Mouse (Mus musculus) thymus, adult 2 months (tissue): ENCODE results near the gene Gramd1b. TPM values are rescaled to one million over a fixed set of nuclear protein-coding genes. Genes with fewer than 3 reads are reported as not detected.

ENCODE experiments used
- DNase-seq: peaks from one replicate; pipeline ENCODE4 v3.0.0; 2021
- H3K27ac ChIP-seq: fragments of 200-500 bp; 2 replicates; pipeline ENCODE4 v1.5.1; 2012; ENCODE audit warnings: low read length, control low read depth; ENCODE audit not compliant: control insufficient read depth, insufficient read depth
- H3K27me3 ChIP-seq: fragments of 200-500 bp; 2 replicates; pipeline ENCODE4 v1.6.1; 2012; ENCODE audit warnings: mild to moderate bottlenecking, low read length, moderate library complexity, mixed read lengths; ENCODE audit not compliant: control insufficient read depth, insufficient read depth
- H3K36me3 ChIP-seq: fragments of 200-500 bp; 2 replicates; pipeline ENCODE4 v1.6.1; 2012; ENCODE audit warnings: mild to moderate bottlenecking, low read length, moderate library complexity; ENCODE audit not compliant: control insufficient read depth, insufficient read depth
- H3K4me1 ChIP-seq: fragments of 200-500 bp; replicated peaks from 2 replicates; pipeline ENCODE4 v1.6.1; 2012; ENCODE audit warnings: low read length; ENCODE audit not compliant: control insufficient read depth, insufficient read depth
- H3K4me3 ChIP-seq: fragments of 200-500 bp; 2 replicates; pipeline ENCODE4 v1.5.1; 2012; ENCODE audit warnings: mild to moderate bottlenecking, low read length, control low read depth, moderate library complexity; ENCODE audit not compliant: control insufficient read depth, insufficient read depth
- CTCF ChIP-seq: fragments of 200-500 bp; IDR thresholded peaks from 2 replicates; pipeline ENCODE4 v1.5.1; 2012; ENCODE audit warnings: mild to moderate bottlenecking, control low read depth, low read length, moderate library complexity, borderline replicate concordance; ENCODE audit not compliant: control insufficient read depth, poor library complexity, insufficient read depth; ENCODE audit errors: extremely low read depth
- POLR2A ChIP-seq: fragments of 200-500 bp; IDR thresholded peaks from 2 replicates; pipeline ENCODE4 v1.6.1; 2012; ENCODE audit warnings: mild to moderate bottlenecking, low read length, control low read depth, moderate library complexity; ENCODE audit not compliant: control insufficient read depth, poor library complexity, insufficient read depth; ENCODE audit errors: extremely low read depth
- WGBS: fragments of 180-500 bp; shearing (Covaris S2); methylation state at CpG from one replicate; pipeline ENCODE4 v1.1.7; 2018; 5-methylcytosine and 5-hydroxymethylcytosine counted together
- polyA plus RNA-seq: library from polyadenylated mRNA; depleted of rRNA; stranded (reverse); fragments of >200 nt; gene quantifications from 2 replicates; pipeline ENCODE4 v1.2.3, GENCODE M21; 2012

Gene Gramd1b
- polyA plus RNA-seq, 1 experiment = 43.0 TPM

DNA sequence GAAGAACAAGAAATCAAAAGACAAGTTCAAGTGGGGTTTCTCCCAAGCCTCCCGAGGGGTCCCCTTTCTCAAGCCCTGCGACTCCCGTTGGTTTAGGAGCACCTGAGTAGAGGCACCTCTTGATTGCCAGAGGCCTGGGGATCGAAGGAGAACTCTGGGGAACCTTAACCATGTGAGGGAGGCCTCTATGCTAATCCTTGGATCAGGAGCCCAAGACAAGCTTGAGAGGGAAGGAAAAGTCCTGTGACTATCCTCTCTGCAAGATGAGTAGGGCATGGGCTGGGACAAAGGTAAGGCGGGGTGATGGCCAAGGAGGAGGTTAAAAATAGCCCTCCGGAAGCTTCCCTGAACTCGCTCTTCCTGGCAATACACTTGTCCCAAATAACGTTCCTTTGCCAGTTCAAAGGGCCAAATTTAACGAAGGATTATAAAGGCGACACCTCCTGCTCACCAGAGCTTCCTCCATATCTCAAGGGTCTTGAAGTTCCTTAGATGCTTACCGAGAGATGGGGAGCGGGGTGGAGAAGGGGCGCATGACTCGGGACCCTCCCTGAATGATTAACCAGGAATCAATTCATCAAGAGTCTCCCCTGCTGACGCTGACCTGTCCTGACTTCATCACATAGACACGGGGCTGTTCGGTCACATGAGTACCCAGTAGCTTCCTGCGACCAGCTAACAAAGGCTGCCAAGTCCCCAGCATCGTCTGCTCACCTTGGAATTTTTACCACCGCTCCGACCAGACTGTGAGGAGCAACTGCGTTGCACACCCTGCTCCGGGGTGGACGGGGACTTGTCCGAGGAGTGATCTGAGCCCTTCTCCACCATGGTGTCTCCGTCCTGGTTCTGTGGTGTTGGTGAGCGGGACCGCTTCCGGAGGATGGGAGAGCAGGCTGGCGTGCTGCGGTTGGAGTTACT lies 198.2 kb downstream of the Gramd1b start:
- WGBS = 92% methylated on average over 31 of the region's 31 CpGs
- DNase-seq = no peak
- no peaks in the 10 kb centered on the region for H3K4me1 ChIP-seq
- H3K27ac ChIP-seq = no peak overlapping the region
- TF ChIP-seq POLR2A = no peak
- no peak for TF ChIP-seq CTCF
- H3K27me3 ChIP-seq = no peaks in the 10 kb centered on the region
- no peaks in the 10 kb centered on the region for H3K36me3 ChIP-seq
- no peak overlapping the region for H3K4me3 ChIP-seq

- Histone ChIP-seq H3K4me3 (no peak overlapping the region), H3K27ac (no peak overlapping the region), H3K4me1 (no peaks in the 10 kb centered on the region), H3K36me3 (no peaks in the 10 kb centered on the region), H3K27me3 (no peaks in the 10 kb centered on the region)
- TF ChIP-seq POLR2A = no peak
- TF ChIP-seq CTCF = no peak
- DNase-seq = no peak
- 90% methylated on average over 4 of the region's 4 CpGs for WGBS
Observed at GRCm38 (mm10) chr9:40332326-40332725, 198.9 kb downstream of the Gramd1b start.

- no peaks in the 10 kb centered on the region for H3K4me1 ChIP-seq
- no peak overlapping the region for H3K4me3 ChIP-seq
- H3K36me3 ChIP-seq = no peaks in the 10 kb centered on the region
- no peak overlapping the region for H3K27ac ChIP-seq
- TF ChIP-seq CTCF = no peak
- no peak for TF ChIP-seq POLR2A
- no peaks in the 10 kb centered on the region for H3K27me3 ChIP-seq
- no peak for DNase-seq
- 96% methylated on average over 15 of the region's 15 CpGs for WGBS
Observed at GRCm38 (mm10) chr9:40331411-40332286, 199.5 kb downstream of the Gramd1b start.

DNA sequence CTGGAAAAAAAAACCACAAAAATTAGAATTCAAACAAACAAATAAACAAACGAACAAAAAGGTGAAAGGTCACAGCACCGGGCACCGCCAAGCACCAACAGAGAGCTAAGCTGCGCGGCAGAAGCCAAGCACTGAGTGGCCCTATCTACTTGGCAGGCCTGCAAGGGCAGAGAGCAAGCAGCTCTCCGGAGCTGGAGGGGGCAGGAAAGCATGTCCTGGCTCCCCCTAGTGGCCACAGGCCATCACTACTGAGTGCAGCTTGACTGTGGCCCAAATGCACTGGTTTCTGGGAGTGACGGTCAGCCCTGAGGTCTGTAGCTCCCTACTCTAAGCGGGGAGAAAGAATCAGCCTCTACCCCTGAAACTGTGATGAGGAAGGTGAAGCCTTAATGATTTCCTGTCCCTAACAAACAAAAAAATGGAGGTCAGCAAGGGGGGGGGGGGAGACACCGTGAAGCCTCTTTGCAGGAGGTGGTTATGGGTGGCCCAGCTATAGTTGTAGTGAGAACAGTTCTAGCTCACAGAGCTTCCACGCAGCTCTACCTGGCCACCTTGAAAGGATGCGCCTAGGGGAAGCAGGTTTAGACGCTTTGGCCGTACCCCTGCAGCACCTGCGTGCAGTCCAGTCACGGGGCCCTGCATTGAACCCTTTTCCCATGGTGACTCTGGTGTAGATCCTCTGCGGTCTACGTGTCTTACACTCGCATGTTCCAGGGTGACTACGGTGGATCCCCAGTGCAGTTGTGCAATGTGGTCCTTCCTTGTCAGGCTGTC lies 200.4 kb downstream of the Gramd1b start:
- Histone ChIP-seq H3K4me3 (no peak overlapping the region), H3K36me3 (no peaks in the 10 kb centered on the region), H3K4me1 (0 out of 2 replicates have a peak, but pooled peaks cover 2% of the 10 kb centered on the region), H3K27ac (no peak overlapping the region), H3K27me3 (no peaks in the 10 kb centered on the region)
- peak; percentile 95 for TF ChIP-seq CTCF
- no peak for TF ChIP-seq POLR2A
- WGBS = 63% methylated on average over 19 of the region's 19 CpGs
- peak; percentile 79 for DNase-seq

- H3K27ac ChIP-seq = no peak overlapping the region
- 0 out of 2 replicates have a peak, but pooled peaks cover 2% of the 10 kb centered on the region for H3K4me1 ChIP-seq
- no peak for DNase-seq
- no peaks in the 10 kb centered on the region for H3K36me3 ChIP-seq
- no peak overlapping the region for H3K4me3 ChIP-seq
- TF ChIP-seq CTCF (no peak), POLR2A (no peak)
- 88% methylated on average over 7 of the region's 7 CpGs for WGBS
- H3K27me3 ChIP-seq = no peaks in the 10 kb centered on the region
Observed at GRCm38 (mm10) chr9:40326260-40326915, 204.8 kb downstream of the Gramd1b start.

- TF ChIP-seq CTCF (no peak), POLR2A (no peak)
- Histone ChIP-seq H3K36me3 (no peaks in the 10 kb centered on the region), H3K4me1 (0 out of 2 replicates have a peak, but pooled peaks cover 2% of the 10 kb centered on the region), H3K4me3 (no peak overlapping the region), H3K27me3 (no peaks in the 10 kb centered on the region), H3K27ac (no peak overlapping the region)
- 92% methylated on average over 6 of the region's 6 CpGs for WGBS
- no peak for DNase-seq
Observed at GRCm38 (mm10) chr9:40324826-40325225, 206.4 kb downstream of the Gramd1b start.
